Mouse (Mus musculus): ENCODE data around the gene Trappc11.

GRCm38 (mm10) chr8:47542746-47543145 is 9.5 kb upstream of the Trappc11 start:
- TF ChIP-seq CTCF (IDR thresholded peaks at IDR 0.05; ENCODE audit: extremely low read depth, insufficient read depth, low read length) (no peak), POLR2A (IDR thresholded peaks at IDR 0.05; ENCODE audit: extremely low read depth, insufficient read depth, low read length) (no peak)

All from cortical plate, adult 2 months (tissue).